Mouse (Mus musculus) CD4-positive, CD25-positive, alpha-beta regulatory T cell, adult 2 months (primary cell): ENCODE measurements around the gene Scel.

Experiments
- DNase-seq: peaks from one replicate; pipeline ENCODE4 v3.0.0-alpha.2; 2012; ENCODE audit warnings: low read depth, low spot score

Scel gene

DNA sequence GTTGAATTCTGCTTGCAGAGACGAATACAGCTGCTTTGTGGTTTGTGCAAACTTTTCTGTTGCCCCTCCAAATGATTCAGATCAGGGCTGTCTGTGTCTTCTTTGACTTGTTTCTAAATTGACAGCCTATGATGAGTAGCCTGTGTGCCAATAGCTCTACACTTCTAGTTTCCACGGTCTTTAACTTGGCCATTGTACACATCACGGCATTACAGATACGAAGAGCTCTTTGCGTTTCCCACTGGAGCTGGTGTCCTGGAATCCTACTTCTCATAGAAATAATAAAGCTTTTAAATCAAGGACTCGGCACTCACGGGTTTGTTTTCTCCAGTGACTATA, 300 bp downstream of the Scel start:
- DNase-seq, result no peak

GRCm38 (mm10) chr14:103515419-103515818, 2.3 kb downstream of the Scel start:
- DNase-seq, result no peak

GRCm38 (mm10) chr14:103526286-103526685, 13.1 kb downstream of the Scel start:
- DNase-seq, result no peak

GRCm38 (mm10) chr14:103529733-103530367, 16.7 kb downstream of the Scel start:
- no peak for DNase-seq

GRCm38 (mm10) chr14:103531722-103532341, 18.7 kb downstream of the Scel start:
- DNase-seq, result no peak

GRCm38 (mm10) chr14:103535511-103536024, 22.4 kb downstream of the Scel start:
- DNase-seq, result no peak

DNA sequence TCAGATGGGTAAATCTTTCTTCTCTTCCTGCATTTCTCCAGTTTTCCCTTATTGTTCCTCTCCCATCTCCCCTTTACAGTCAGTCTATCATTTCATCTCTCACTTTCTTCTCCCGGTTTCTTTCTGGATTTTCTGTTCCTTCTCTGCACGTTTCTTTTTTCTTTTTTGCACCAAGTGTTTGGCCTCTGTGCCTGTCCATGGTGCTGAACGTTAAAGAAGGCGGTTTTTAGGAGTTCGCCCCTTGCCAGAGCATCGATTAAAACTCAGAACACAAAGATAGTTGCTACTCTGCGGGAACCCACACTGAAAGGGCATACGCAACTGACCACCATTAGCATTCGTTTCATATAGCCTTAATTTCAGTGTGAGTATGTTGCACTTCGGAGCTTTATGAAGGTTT, 23.2 kb downstream of the Scel start:
- DNase-seq, result no peak

GRCm38 (mm10) chr14:103537355-103538056, 24.4 kb downstream of the Scel start:
- DNase-seq, result peak; percentile 67

DNA sequence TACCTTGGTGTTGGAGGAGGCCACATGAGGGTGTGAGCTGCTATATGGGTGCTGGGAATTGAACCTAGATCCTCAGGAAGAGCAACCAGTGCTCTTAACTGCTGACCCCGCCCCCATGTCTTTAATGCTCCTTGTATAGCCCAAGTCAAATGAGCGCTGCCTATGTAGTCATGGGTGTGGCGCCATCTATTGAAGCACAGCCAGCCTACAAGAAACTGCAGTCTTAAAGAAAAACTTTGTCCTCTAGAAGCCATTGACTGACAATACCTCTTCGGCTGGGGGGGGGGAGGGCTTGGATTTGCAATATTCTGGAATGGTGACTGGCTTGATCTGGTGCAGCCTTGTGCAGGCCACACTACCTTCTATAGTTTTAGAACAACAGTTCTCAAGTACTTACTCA, 26.7 kb downstream of the Scel start:
- DNase-seq, result peak; percentile 17

DNA sequence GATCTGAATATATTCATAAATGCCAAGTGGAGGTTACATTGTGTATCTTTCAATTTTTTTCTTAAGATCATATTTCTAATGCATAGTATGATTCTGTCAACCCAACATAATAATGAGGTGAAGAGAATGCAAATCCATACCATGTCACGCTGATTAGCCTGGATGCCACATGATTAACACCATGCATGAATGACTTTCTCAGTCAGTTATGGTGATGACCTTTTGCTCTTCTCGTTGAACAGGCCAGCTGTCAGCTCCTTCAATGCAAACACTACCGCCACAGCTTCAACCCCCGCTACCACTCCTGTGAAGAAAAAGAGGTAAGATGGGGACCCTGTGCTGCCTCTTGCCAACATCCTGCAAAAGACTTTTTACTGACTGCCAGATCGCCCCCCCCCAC, 28.5 kb downstream of the Scel start:
- DNase-seq, result no peak

DNA sequence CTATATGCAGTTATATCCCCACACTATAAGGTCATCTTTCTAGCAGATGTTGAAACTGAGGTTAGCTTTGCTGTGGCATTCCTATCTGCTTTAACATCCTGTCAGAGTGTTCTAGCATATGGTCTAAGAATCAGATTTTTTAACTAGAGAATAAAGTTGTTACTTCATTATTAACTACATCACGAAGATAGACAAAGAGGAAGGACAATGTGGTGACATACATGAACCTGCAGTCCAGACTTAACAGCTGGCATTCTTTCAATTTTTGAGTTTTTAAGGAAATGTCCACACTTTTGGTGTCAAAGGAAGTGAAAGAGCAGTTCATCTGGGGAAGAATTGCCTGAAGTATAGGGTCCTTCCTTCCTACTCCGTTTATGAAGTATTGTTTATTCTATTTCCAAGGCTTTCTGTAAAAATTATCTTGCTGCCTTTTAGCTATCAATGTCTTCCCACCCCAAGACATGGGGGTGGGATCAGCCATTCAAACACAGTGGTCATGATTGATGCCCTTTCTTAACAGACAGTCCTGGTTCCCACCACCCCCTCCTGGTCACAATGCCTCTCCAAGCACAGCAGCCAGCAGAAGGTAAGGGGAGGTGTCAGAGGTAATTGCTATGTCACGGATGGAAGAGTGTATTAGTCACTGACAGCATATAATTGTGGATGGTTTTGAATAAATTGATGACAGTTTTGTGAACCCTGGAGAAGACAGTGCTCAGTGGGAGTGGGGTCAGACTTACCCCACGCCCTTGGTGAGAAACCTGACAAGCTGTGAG, 30.4 kb downstream of the Scel start:
- no peak for DNase-seq

GRCm38 (mm10) chr14:103545734-103546133, 32.6 kb downstream of the Scel start:
- DNase-seq, result no peak

DNA sequence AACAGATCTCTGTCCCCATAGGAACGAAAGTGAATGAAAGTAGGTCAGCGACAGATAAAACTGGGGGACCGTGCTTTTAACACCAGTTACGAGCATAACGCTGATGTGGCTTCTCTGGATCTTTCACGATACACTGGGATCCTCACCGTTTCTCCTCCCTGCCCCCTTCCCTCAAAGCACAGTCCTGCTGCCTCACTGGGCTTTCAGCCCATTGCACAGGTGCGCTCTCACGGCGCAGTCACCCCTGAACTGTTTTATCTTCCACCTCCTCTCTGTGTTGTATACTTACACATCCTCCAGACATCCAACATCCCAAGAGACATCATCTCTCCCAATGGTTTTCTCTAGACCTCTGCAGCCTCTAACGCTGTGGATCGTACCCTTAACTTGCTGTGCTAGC, 33.1 kb downstream of the Scel start:
- DNase-seq, result no peak

GRCm38 (mm10) chr14:103548220-103548619, 35.1 kb downstream of the Scel start:
- DNase-seq, result no peak

DNA sequence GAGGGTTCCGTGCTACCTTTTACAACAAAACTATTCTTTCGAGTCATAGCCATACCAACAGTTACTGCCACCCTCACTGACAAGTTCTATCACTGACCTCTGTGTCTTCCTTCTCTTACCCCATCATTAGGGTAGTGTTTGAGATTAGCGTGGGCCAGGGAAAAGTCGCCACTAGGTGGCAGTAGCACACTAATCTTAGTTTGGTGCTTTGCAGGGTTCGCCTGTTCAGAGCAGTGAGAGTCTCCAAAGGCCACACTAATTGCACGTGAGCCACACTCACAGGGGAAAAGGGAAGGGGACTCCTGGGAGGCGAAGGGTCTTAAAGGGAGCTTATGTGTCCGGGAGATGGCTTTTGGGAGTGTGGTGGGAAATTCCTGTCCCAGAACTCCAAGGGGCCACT, 37.3 kb downstream of the Scel start:
- peak; percentile 85 for DNase-seq

DNA sequence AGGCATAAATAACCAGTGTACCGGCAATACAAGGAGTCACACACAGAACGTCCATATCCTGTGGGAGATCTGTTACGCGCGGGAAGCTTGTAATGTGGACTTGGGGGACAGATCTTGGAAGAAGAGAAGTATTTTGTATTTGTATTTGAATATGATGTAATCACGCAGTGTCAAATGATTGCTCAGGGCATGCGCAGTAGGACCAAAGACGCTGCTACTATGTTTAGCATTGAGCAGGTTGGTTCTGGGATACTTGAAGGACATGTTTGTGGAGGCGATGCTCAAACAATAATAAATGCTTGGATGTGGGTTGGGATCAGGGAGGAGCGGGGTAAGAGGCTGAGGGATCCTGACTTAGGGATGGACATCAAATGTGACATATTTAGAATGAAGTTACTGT, 37.8 kb downstream of the Scel start:
- DNase-seq, result no peak

DNA sequence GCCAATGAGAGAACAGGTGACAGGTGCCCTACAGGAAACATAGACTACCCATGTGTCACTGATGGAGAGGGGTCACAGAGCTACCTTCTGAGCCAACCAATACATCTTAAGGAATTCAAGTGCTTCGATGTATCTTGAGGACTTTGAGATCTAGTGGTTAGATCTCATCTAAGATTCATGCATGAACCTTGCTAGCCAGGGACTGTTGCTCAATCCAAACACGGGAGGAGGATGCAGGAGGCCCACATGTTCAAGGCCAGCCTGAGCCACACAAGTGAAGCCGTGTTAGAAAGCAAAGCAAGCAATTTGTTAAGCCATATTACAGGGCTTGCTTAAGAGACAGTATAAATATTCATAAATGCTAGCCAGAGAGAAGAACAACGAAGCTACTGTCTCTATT, 38.8 kb downstream of the Scel start:
- DNase-seq, result no peak

GRCm38 (mm10) chr14:103552379-103552778, 39.2 kb downstream of the Scel start:
- DNase-seq, result no peak

- DNase-seq, result no peak
Measured at GRCm38 (mm10) chr14:103556609-103557008, 43.5 kb downstream of the Scel start.

GRCm38 (mm10) chr14:103561383-103562096, 48.4 kb downstream of the Scel start:
- no peak for DNase-seq

DNA sequence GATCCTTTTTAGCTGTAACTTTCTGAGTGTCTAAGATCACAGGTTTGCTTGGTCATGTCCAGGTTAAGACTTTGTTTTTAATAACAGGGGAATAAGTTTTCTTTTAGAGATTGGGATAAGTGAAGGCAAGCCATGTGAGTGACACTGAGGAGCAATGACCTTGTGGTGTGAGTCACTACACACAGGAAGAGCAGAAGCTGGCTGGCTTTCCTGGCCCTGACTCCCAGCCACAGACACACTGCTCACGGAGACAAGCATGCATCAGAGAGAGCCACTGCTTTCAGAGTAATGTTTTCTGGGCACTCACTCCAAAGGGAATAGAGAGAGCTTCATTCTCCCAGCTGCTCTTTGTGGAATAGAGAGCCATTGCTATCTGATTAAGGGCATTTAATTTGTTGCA, 54.8 kb downstream of the Scel start:
- no peak for DNase-seq

GRCm38 (mm10) chr14:103568433-103568832, 55.3 kb downstream of the Scel start:
- DNase-seq, result no peak
